Mouse (Mus musculus) neural tube, embryonic 10.5 days (tissue): Measurements from ENCODE around the gene Shprh.
"Not testable (repeated sequence)": the region's sequence is repeated elsewhere in the genome, so short reads cannot be mapped to it uniquely, and the experiment has no call there.

Source experiments
- DNase-seq: peaks from one replicate; pipeline ENCODE4 v3.0.0-alpha.2; 2017; ENCODE audit warnings: low spot score; ENCODE audit errors: extremely low spot score

Gene Shprh

DNA sequence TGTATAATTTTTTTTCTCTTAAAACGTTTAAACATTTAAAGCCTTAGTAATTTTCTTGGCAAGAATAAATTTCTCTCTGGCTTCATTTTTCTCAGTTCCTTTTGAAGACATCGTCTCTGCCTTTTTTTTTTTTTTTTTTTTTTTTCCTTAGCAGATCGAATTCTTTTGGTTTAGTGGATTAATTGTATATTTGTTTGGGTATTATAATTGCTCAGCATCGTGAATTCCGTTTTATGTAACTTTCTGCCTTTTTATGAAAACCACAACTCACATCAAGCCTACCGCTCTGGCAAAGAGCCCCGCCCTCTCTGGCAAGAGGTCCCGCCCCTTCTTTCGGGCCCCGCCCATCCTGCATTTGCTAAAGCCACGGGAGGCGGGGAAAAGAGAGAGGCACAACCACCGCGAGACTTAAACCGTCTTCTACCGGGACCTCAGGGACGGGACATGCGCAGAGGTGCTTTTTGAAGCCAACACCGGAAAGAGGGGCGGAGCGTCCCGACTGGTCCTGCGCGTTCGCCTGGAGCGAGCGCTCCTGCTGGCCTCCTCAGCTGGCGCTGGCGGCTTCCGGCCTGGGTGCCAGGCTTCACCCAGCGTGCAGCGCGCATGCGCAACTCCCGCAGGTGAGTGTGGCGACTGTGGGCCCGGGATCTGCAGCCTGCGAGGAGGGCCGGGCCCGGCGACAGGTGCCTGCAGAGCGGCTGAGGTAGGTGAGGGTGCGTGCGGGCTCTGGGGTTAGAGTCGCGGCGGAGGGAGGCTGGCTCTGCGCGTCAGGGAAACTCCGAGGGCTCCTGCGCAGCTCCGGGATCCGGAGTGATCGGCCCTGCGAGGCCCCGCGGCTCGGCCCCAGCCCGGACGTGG lies at the start of gene Shprh:
TSS of gene Shprh (plus strand) at position 544 of the 858 bp plus-strand sequence.
- peak; percentile 95 for DNase-seq

DNA sequence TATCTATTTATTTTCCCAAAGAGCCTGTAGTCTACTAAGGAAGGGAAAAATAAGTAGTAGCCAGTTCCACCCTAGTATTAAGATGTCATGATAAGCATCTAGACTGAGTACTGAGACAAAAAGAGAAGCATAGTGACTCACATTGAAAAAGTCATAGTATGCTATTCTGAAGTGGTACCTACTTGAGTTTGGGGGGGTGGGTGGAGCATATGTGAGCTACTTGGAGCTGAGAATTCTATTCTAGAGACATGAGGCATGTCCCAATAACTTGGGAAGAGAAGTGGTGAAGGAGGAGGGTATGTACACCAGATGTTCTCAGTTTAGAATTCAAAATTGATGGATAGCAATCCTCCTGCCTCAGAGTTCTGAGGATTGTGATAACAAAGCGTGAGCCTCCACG lies 27.4 kb upstream of the Shprh start:
- DNase-seq: no peak

DNA sequence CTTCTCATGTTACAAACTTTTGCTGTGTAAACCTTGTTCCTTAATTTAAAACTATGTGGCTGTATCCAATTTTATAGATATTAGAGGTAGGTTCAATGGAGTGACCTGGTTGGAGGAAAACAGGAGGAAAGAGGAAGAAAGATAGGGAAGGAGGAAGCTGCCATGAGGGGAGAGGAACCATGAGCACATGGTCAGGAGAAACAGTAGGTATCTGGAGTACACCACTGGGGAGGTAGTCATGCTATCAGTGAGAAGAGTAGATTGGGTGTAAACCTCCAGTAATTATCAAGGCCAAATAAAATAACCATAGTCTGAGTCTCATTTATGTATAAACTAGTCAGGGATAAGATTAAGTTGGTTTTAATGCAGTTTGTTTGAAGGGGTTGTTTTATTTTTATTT lies 3.6 kb upstream of the Shprh start:
- no peak for DNase-seq

DNA sequence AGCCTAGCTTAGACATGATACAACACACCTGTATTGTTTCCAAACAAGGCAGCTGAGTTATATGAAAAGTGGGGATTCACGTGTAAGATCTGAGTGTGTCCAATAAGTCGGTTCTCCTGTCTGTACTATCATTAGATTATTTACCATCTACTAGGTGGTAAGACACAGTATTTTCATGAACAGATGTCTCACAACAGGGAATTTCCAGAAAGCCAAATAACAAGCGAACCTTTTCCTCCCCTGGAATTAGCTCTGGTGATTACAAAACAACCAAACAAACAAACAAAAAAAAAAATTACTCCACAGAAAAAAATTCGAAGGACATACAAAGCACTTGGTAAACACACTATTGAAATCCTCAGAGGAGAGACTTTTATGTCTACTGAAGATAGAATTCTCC lies 781 bp upstream of the Shprh start:
- DNase-seq: no peak

DNA sequence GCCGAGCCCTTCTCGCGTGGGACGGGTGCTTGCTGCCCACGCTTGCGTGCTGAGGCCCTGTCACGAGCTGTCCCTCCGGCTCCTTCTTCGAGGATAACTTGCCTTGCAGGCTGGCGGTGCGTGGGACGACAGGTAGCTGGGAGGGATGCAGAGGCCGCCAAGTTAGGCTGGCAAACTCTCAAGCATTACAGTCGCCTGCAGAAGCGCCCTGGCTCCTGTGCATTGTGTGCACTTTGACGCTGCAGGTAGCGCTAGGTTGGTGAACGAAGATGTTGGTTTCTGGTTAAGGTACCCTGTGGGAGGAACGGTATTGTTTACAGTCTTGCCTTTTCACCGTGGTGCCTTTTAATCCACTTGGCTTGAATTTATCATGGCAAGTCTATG lies 507 bp downstream of the Shprh start:
- no peak for DNase-seq

DNA sequence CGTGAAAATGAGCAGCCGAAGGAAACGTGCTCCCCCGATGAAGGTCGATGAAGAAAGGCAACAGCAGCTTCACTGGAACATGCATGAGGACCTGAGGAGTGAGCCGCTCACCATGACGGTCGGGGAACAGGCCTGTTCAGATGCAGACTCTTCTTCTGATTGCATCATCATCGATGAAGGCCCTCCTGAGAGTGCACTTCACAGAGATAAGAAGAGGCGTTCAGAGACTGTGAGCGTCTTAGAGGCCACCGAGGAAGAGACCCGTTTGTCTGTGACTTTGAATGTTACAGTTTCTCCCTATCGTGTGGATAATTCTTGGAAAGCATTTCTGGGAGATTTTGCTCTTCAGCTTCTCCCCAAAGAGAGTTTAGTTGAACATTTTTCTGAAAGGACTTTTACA lies 2.4 kb downstream of the Shprh start:
- DNase-seq: no peak

DNA sequence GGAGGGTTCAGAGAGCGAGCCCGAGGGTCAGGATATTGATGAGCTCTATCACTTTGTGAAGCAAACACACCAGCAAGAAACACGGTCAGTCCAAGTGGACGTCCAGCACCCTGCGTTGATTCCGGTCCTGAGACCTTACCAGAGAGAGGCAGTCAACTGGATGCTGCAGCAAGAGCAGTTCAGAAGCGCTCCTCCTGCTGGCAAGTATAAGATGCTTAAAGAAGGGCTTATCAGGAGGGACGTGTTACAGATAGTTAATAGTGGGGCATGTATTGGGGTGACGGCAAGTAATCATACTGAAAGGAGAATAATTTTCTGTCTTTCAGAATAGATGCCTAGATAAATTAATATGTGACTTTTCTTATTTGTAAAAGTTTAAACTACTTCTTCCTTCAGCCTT lies 7.8 kb downstream of the Shprh start:
- no peak for DNase-seq

DNA sequence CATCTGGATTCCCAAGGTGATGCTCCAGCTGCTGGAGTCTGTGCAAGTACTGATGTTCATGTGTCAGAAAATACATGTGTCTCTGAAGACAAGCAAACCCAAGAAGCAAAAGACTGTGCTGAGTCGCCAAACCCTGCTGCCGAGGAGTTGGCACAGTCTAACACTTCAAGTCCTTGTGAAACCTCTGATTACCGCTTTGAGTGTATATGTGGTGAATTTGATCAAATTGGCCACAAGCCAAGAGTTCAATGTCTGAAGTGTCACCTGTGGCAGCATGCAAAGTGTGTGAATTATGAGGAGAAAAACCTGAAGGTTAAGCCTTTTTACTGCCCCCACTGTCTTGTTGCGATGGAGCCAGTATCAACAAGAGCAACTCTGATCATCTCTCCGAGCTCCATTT lies 15.3 kb downstream of the Shprh start:
- no peak for DNase-seq

DNA sequence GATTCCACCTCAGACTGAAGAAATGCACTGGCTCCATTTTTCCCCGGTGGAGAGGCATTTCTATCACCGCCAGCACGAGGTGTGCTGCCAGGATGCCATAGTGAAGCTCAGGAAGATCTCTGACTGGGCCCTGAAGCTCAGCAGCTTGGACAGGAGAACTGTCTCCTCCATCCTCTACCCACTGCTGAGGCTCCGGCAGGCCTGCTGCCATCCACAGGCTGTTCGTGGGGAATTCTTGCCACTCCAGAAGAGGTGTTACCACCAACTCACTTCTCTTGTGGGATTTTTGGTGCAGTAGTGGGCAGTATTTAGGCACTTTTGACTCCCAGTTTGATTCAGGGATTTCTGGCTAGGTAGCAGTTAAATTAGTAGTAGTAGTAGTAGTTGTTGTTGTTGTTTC lies 21.0 kb downstream of the Shprh start:
- no peak for DNase-seq

DNA sequence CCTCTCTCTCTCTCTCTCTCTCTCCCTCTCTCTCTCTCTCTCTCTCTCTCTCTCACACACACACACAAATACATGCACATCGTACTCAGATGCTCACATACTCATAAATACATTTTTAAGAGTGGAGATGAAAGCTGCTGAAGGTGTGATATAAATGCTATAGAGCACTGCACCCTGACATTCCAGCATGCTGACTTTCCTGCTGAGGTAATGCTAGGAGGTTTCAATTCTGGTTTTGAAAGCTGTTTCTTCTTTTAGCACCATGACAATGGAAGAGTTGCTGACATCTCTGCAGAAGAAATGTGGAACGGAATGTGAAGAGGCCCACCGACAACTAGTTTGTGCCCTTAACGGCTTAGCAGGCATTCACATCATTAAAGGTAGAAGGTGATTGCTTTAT lies 22.4 kb downstream of the Shprh start:
- no peak for DNase-seq

DNA sequence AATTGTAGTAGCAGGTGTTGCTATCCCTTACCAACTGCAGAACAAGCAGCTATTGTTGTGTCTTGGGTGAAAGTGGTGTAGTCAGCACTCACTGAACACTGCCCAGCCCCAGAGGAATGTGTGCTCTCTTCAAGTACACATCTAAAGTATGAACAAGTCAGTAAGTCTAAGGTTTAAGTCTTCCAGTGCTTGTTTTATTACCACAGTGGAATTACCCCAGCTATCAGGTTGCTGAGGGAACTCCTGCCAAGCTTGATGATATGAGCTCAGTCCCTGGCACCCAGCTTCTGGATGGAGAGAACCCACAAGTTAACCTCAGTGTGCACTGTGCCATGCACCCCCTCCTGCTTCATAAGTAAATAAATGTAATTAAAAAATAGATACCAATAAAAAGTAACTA lies 23.3 kb downstream of the Shprh start:
- no peak for DNase-seq

DNA sequence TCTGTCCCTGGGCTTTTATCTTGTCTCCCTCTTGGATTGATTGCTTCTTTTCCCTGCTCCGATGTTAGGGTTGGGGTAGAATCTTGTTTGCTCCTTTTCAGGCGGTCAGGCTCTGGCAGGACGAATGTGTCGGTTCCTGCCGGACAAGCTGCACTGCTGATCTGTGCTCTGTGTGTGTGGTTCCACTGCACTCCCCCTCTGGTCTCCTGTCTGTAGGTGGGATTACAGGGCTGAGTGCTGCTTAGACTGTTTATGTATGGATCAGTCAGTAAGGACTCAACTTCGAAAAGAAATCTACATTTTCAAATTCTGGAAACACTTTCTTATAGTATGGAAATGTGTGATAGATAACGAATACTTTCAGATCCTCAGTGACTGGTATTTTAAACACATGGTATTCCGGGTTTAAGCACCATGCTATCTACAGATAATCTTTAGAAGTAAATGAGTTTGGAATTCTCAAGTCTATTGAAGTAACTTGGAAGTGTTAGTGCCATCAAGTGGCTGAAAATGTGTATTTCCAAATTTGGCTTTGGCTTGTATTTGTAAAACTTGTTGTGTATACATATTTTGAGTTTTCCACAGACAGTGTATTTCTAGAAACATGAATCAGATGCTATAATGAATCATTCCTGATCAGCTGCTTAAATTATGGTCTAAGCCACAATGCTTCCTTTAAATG lies 26.7 kb downstream of the Shprh start:
- DNase-seq: no peak

DNA sequence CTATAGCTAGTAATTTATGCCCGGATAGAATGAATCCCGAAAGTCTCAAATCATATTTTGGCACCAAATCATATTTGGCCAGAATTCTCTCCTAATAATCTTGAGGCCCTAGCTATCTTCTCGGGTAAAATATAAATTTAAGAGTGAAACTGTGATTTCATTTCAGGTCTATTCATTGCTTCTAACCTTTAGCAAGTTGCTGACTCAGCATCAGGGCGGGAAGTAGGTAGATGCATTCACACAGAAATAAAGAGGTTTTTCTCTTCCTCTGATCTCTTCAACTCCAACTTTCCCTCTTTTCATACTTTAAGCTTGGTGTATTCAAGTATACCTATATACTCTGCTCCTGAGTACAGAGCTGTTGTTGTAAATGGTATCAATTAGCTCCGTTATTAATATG lies 30.9 kb downstream of the Shprh start:
- no peak for DNase-seq

DNA sequence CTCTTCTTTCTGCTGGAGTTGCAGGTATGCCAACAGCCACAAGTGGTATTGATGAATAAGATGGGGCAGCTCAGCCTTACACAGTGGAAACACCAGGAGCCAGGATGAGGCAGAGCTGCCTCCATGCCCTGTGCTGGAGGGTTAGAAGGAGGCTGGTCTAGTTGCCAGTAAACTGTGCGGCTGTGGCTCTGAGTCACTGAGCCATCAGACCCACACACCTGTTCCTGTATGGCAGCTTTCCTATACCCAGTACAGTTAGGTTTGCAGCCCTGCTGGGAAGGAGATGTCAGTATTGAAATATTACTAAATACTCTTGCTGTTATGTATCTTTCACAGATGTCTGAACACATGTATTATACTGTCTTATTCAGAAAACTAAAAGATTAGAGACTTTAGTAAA lies 48.1 kb downstream of the Shprh start:
- DNase-seq: no peak

DNA sequence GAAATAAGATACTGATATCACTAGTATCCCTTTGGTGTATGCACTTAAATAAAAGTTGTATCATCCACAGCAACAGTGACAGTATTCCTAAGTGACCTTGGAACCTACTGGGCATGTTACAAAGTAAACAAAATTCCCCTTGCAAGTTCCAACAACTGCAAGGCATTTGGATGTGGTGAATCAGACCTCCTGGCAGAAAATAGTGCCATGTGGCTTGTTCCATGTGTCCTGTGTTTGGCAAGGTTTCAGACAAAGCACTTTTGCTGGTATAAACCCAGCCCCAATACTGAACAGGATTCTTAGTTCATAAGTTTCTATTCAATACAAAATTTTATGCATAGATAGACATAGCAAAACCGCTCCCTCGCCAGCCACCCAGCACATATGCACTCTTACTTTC lies 49.1 kb downstream of the Shprh start:
- DNase-seq: no peak

DNA sequence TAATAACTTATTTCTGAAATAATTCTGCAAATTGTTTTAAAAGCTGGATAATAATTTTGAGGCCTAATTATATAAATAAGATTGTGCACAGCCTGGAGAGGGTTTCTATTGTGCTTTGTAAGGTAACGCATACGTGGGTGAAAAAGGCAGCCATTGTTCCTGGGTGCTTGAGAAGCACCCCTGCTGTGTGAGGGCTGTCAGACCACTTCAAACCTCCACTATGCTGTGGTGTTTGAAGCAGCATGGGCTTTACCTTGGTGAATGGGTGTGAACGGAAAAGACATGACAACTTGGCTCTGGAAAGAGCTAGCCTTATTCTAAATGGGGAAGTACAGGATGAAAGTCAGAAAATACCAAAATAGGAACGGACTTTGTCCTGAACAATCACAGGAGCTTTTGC lies 50.8 kb downstream of the Shprh start:
- DNase-seq: no peak

DNA sequence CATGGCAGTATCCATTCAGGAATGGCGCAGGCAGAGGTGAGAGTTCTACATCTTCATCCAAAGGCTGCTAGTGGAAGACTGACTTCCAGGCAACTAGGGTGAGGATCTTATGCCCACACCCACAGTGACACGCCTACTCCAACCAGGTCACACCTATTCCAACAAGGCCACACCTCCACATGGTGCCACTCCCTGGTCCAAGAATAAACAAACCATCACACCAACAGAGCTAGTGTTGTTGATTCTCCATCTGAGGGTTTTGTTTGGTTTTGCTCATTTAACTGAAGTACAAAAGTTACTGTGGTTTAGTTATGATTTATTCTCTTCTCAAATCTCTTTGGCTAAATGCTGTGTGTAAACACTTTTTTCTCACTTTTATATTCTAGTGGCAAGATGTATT lies 56.7 kb downstream of the Shprh start:
- DNase-seq: not testable (repeated sequence)

DNA sequence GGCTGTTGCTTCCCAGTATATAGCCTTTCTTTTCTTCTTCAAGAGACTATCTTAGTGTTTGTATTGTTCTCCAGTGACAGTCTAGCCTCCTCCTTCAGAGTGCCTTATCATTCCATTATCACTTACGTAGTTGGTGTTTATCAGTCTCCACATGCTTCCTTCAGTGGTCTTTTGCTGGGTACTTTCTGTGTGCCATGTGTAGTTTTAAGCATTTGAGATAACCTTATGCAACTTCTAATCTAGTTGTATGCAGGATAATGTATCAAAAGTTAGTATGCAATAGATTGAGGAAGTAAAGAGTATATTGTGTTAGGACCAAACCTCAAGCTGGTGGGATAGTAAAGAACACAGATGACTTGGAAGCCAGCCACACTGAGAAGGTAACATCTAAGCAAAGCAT lies 59.4 kb downstream of the Shprh start:
- DNase-seq: no peak

DNA sequence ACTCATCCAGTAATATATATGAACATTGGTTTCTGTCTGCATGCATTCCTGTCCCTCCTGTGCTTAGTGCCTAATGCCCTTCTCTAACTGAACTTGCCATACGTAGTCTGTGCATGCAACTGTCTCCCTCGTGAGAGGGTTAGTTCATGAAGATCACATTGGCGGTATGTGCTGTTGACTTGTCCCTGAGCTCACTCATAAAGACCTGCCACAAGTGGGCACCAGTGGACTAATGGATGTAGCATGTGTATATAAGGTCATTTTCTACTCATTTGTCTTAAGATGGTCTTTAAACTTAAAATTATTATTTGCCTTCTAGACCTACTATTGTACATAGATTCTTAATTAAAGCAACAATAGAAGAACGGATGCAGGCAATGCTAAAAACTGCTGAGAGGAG lies 62.8 kb downstream of the Shprh start:
- no peak for DNase-seq

DNA sequence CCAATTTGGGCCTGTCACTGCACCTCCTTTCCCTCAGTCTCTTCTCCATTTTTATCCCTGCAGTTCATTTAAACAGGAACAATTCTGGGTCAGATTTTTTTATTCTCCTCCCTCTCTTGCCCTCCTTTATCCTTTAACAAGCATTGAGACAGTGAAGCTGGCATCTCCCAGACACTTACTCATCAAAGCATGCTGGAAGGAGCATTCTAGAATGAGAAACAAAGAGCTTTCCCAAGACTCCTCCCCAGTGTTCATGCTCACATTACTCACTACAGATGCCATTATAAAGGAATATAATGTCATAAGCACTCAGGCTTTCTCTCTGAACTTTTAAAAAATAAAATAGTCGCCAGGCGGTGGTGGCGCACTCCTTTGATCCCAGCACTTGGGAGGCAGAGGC lies 77.2 kb downstream of the Shprh start:
- no peak for DNase-seq

DNA sequence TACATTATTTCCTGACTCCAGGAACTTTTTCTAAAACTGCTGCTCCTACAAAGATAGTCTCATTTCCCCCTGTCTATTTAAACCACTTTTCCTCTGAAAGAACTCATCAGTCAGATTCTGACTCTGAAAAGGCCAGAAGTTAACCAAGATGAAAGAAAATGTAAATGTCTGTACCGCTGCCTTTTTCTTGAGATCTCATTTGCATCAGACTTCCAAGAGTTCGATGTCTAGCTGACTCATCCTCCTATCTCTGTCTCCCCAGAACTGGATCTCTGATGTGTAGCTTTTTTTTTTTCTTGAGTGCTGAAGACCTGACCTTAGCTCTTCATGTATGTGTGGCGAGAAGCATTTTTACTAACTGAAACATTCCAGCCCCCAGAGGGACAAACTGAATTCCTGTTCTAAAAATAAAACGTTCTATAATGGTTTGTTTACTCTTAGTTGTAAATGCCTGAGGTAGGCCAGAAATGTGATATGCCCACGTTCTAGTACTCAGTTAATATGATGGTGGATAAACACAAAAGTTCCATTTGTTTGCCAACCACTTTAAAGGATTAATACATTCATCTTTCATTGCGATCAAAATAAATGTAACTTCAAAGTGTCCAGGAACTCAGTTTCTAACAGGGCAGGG lies 80.4 kb downstream of the Shprh start:
- no peak for DNase-seq

DNA sequence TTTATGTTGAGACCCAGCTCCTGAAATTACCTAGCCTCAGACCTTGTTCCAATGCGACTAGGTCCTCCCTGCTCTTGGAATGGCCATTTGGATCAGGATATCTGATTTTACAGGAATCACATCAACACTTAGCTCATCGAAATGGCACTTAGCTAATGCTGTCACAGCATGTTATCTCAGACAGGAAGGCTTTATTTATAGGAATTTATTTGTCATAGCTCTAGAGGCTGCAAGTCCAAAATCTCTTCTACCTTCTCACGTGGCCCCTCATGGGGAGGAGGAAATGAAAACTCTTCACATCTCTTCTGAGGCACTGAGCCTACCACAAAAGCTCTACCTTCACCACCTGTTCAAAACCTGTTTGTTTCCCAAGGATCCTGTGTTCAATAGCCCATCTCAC lies 84.0 kb downstream of the Shprh start:
- DNase-seq: no peak

DNA sequence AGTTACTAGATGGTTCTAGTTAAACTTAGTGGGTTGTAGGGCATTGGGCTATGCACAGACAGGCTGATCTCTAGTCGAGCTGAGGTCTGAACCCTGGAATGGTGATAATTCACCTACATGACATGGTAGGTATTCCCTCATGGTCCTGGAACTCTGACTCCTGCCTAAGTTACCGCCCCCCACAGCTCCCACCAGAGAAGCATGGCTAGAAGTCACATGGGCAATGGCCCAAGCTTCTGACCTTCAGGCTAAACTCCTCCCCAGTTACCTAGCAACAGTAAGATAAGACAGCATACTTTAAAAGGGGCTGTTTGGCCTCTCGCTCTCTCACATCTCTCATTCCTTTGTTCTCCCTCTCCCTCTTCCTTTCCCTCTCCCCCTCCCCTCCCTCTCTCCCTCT lies 93.8 kb downstream of the Shprh start:
- DNase-seq: not testable (repeated sequence)
